Mouse (Mus musculus): Measurements from ENCODE around the gene Sspo.

The Sspo gene

DNA sequence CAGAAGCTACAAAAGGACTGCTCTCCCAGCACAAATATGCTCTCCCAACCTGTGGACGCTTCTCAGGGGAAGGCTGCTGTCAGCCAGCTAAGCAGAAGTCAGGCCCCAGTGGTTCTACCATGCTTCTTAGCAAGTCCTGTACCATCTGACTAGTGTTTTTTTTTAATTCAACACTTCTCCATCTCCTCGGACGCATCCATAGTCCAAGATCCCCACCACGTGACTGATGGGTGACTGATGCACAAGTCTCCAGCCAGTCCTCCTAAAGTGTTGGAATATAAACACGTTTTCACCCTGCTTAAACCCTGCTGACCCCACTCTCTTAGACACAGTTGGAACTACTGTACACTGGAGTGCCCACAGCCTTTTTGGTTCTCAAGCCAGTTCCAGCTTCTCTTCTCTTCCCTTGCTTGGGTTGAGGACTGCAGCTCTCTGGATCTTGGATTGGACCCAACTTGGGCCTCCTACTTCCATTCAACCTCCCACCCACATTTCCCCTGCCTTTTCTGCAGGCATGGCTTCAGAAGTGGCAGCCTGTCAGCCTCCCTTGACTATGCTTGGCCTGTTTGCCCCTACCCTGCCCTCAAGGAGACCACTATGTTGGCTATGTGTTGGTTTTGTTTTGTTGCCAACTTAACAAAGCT lies 12.2 kb upstream of the Sspo start:
- no peak for DNase-seq (ENCODE audit: low spot score in 2 of 2)

DNA sequence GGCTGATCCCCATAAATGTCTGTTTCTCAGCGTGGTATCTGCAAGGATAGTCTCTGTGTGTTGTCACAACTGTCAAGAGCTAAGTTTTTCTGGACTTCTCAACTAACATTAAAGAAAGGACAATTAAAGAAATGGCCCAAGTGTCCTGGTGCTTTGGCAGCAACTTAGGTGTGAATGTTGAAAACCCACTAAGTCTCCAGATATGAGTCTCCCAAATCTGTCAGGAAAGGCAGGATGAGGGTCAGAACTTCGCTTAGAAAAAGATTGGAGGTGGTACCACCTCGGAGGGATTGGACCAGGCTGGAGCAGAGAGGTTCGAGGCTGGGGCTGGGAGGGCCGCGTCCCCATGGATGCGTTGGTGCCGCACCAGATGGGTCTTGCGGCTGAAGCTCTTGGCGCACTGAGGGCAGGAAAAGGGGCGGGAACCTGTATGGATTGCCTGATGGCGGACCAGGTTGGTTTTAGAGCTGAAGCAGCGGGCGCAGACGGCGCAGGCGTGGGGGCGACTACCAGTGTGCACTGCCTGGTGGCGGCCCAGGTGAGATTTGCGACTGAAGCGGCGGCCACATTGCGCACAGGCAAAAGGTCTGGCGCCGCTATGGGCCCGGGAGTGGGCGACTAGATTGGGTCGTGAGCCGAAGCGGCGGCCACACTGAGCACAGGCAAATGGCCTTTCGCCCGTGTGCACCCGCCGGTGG lies 10.2 kb upstream of the Sspo start:
- DNase-seq (ENCODE audit: low spot score in 2 of 2), result no peak

- DNase-seq (ENCODE audit: low spot score in 2 of 2), result no peak
Measured at GRCm38 (mm10) chr6:48438475-48439125, 9.4 kb upstream of the Sspo start.

- no peak for DNase-seq (ENCODE audit: low spot score in 2 of 2)
Measured at GRCm38 (mm10) chr6:48439654-48440053, 8.4 kb upstream of the Sspo start.

DNA sequence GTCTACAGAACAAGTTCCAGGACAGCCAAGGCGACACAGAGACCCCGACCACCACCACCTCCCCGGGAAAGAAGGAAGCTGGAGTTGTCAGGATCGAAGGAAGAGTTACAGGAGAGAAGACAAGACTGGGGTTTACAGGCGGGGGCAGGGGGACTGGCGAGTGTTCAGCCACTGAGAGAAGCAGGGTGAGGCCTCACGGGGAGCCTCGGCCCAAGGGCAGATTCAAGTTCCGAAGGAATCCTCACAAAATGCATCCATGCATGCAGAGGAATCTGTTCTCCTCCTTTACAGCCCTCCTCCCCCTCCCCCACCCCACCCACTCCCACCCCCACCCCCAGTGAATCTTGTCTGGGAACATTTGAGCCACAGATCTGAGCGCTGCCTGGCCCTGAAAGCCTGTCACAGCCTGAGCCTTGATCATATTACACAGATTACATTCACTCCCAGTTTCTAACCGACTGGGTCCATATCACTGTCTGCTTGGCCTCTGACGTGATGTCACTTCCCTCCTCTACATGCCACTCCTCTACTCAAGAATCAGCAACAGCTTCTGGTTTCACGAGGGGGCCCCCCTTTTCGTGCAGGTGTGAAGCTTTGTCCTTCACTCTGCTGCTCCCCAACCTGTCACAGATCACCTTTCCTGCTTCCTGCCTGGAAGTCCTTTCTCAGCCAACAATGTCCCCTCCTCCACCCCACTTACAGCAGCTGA lies 7.6 kb upstream of the Sspo start:
- DNase-seq (ENCODE audit: low spot score in 2 of 2), result no peak

GRCm38 (mm10) chr6:48443592-48444309 lies 4.3 kb upstream of the Sspo start:
- peak; percentile 78 to 89 for DNase-seq (ENCODE audit: low spot score in 2 of 2)

DNA sequence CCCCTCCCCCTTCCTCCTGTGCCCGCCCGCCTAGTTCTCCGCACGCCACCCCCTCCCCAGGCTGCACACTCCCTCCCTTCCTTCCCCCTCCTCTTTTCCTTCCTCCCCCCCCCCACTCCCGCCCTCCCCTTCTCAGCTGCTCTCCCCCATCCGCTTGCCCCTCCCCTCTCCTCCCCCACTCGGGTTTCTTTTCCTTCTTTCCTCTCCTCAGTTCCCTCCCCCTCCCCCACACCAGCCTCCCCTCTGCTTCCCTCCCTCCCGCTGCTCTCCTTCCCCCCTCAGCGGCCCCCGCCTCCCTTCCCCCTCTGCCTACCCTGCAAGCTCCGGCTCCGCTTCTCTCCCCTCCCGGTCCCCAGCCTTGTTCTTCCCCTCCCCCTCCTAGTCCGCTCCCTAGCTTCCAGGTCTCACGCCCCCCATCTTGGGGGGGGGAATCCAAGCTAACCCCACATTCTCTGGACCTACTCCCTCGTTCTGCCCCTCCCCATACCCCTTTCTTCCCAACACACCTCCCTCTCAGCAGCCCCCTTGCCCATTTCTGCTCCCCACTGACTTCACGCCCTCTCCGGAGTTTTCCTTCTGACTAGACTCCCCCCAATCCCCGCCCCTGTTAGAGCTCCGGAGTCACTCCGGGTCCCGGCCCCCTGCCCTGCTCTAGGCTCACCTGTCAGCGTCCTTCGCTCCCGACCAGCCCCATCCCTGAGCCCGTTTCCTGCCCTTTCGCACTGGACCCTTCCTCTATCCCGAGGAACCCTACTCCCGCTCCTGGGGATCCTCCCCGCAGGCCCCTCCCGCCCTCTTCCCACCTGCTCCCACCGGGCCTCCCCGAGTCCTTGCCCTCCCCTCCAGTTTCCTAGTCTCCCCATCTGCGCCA lies 3.5 kb upstream of the Sspo start:
- peak; percentile 45 to 51 for DNase-seq (ENCODE audit: low spot score in 2 of 2)

DNA sequence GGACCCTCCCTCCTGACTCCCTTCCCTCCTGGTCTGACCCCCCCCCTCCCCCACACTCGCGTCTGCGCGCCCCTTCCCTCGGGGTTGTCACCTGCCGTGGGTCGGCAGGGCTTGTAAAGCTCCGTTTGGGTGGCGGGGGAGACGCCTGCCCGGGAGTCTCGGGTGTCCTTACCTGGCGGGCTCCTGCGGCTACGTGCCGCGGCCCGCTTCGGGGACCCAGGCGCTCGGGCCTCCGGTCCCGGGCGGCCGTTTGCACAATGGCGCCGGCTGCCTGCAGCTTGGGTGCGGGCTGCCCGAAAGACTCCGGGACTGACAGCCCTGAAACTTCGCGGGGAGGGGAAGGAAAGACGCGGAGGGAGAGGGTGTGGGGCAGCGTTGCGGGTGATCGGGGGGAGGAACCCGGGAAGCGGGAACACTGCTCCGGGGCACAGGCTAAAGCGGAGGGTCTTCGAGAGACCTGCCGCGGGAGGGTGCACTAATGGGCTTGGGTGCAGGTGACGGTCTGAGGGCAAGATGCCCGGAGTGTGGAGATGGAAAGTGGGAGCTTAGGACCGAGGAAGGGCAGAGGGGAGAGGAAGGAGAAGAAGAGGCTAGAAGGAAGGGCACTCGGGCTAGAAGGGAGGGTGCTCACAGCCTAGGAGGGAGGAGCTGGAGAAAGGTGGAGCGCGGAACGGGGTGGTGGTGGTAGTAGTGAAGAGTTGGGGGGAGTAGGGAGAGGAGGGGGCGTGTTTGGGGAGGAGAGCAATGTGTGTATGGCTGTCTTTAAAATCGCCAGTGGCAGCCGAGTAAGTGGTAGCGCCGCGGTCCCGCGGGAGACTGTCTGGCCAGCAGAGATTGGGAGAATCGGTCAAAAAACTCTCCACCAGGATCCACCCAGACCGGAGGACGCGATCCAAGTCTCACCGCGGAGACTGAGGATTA lies 2.6 kb upstream of the Sspo start, which contains the start of gene Zfp467:
Zfp467 (minus strand) TSS at position 645 of the 921 bp plus-strand sequence.
- DNase-seq (ENCODE audit: low spot score in 2 of 2), result peak in 1 of 2 experiments; percentile 32

DNA sequence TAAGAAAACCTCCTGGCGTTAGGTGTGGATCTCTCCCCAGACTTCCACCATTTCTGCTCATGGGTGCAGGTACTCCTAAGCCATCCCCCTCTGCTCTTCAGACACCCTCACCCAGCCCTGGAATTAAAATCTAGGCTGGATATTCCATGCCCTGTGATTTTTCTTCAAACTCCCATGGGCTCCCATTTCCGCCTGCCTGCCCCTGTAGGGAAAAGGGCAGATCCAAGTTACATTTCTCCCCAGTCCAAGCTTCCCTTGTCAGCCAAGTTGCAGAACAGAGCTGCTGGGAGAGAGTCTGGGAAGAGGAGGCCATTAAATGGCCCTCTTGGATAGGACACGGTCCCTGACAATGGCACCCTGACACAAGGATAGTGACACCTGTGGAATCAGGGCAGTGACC lies 1.8 kb upstream of the Sspo start:
- no peak for DNase-seq (ENCODE audit: low spot score in 2 of 2)

DNA sequence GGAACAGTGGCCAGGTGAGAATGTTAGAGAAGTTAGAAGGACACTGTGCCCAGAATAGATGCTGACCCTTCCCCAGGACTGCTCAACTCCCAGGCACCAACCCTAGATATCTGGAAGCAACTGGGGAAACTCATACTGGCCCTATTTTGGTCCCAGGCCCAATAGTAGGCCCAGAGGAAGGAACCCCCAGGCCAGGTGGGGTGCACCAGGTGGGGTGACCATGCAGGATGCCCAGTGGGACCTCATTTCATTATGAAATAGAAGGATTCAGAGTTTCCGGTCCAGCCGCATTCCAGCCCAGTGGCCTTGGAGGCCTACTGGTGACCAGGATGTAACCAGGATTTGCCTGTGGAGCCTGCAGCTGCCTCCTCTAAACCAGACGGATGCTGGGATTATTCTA lies 1.1 kb upstream of the Sspo start:
- no peak for DNase-seq (ENCODE audit: low spot score in 2 of 2)

DNA sequence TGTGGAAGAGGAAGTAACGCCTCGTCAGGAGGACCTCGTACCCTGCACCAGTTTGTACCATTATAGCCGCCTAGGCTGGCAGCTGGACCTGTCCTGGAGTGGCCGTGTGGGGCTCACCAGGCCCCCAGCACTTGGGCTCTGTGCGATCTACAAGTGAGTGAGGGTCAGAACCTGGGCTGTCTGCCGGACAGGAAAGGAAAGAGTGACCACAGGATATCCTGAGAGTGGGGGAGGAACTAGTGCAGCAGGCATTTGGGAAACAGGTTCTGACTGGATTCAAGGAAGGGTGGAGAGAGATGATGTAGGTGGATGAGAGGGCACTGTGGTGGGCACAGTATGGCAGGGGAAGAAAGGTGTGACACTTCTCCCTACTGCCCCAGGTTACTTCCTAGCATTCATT lies 498 bp downstream of the Sspo start:
- no peak for DNase-seq (ENCODE audit: low spot score in 2 of 2)

GRCm38 (mm10) chr6:48452151-48452550 lies 4.1 kb downstream of the Sspo start:
- DNase-seq (ENCODE audit: low spot score in 2 of 2), result no peak

GRCm38 (mm10) chr6:48452771-48453170 lies 4.7 kb downstream of the Sspo start:
- no peak for DNase-seq (ENCODE audit: low spot score in 2 of 2)

- no peak for DNase-seq (ENCODE audit: low spot score in 2 of 2)
Measured at GRCm38 (mm10) chr6:48464966-48465679, 17.1 kb downstream of the Sspo start.

- DNase-seq (ENCODE audit: low spot score in 2 of 2), result no peak
Measured at GRCm38 (mm10) chr6:48466715-48467114, 18.7 kb downstream of the Sspo start.

DNA sequence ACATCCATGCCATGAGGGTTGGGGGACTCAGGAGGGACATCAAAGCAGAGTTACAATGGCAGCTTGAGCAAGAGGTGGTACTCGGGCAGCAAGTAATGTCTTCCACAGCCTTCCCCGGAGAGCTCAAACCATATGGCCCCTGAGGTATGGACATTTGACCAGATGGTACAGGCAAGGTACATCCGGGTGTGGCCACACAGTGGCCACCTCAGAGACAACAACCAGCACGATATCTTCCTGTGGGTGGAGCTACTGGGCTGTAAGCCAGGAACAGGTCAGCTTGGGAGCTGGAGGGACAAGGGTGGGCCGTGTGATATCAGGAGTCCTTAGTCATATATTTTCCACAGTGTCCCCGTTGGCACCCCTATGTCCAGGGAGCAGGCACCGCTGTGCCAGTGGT lies 19.5 kb downstream of the Sspo start:
- DNase-seq (ENCODE audit: low spot score in 2 of 2), result no peak

GRCm38 (mm10) chr6:48470739-48471138 lies 22.7 kb downstream of the Sspo start:
- DNase-seq (ENCODE audit: low spot score in 2 of 2), result no peak

- no peak for DNase-seq (ENCODE audit: low spot score in 2 of 2)
Measured at GRCm38 (mm10) chr6:48478446-48478845, 30.4 kb downstream of the Sspo start.

GRCm38 (mm10) chr6:48482501-48482900 lies 34.5 kb downstream of the Sspo start:
- no peak for DNase-seq (ENCODE audit: low spot score in 2 of 2)

Measured in frontal cortex, postnatal 14 days (tissue).